Mouse (Mus musculus) frontal cortex, adult (tissue): ENCODE data around the gene 1700023F06Rik.
"Not testable (repeated sequence)": the region's sequence is repeated elsewhere in the genome, so short reads cannot be mapped to it uniquely, and the experiment has no call there.

ENCODE experiments used
- ATAC-seq: cut with Nextera tagmentation; 2 replicates; pipeline ENCODE4 v1.9.2; 2017; ENCODE audit warnings: mild to moderate bottlenecking, moderate library complexity, mixed read lengths; ENCODE audit not compliant: low TSS enrichment

The 1700023F06Rik gene

DNA sequence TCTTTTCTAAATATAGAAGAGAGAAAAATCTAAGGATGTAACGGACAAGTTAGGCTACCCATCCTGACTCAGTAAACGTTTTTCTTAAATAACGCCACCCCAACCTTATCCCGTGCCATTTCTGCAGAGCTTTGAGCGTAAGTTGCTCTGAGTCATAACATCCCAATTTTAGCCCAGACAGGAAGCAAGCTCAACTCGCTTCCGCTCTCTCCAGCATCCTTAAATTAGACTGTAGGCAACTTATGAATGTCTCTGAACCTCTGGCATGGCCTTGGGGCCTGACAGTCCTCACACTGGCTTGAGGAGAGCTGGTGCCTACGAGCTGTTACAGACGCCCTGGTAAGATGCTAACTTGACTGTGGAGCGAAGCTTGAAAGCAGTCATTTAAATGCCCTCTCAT, 15.1 kb upstream of the 1700023F06Rik start:
- peak; percentile 72; the same call in 1 of the 2 replicates for ATAC-seq

DNA sequence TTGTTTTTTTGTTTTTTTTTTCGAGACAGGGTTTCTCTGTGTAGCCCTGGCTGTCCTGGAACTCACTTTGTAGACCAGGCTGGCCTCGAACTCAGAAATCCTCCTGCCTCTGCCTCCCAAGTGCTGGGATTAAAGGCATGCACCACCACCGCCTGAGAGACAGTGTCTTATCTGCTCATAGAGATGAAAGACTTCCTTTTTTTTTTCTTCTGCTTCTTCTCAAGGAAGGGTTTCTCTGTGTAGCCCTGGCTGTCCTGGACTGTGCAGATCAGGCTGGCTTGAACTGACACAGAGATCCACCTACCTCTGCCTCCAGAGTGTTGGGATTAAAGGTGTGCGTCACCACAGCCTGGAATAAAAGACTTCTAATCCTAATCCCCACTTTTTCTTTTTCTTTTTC, 14.4 kb upstream of the 1700023F06Rik start:
- not testable (repeated sequence) for ATAC-seq

DNA sequence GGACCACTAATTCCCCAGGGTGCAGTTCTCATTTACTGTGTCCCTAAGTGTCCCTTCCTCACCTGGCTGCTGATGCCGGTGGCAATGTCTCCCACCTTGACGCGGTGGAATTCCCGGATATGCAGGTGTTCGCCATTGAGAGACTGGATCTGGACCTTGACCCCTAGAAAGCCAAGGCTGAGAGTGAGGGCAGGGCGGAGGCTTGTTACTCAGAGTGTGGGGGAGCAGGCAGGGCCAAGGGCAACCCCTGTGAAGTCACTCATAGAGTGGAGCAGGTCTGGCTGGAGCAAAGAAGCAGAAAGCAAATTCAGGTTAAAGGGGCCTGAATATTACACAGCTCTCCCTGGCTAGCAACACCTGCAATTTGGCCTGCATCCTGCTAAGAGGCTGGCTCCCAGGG, 13.1 kb upstream of the 1700023F06Rik start:
- no peak for ATAC-seq

DNA sequence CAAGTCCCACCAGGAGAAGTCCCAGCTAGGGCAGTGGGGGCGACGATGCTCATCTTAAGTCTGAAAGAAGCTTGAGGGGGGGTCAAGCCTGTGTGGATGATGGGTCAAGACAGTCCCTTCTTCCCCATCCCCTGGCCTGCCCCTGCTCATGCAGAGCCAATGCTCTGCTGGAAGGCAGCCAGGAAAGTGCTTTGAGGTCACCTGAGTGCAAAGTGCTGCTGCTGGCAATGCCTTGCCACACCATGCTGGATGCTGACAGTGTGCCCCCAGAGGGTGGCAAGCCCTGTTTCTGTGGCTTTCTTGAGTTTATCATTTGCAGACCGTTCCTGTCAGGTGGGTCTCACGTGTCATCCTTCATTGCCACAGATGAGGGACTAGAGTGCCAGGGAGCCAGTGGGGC, 11.6 kb upstream of the 1700023F06Rik start:
- ATAC-seq, result no peak

DNA sequence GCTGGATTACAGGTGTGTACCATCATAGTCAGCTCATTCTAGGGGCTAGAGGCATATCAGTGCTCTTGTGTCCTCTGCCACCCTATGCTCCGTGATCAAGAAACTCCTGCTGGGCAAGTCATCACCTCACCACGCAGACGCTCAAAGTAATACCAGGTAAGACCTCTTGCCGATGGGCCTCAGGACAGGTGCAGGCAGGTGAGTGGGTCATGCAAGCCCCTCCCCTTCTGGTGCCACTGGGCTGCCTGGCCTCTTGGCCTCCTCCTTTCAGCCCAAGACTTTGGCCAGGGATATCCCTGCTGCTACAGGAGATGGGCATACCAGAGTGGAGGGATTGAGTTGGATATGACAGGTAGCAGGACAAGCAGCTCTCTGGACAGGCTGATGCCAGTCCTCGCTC, 10.9 kb upstream of the 1700023F06Rik start:
- ATAC-seq, result no peak

DNA sequence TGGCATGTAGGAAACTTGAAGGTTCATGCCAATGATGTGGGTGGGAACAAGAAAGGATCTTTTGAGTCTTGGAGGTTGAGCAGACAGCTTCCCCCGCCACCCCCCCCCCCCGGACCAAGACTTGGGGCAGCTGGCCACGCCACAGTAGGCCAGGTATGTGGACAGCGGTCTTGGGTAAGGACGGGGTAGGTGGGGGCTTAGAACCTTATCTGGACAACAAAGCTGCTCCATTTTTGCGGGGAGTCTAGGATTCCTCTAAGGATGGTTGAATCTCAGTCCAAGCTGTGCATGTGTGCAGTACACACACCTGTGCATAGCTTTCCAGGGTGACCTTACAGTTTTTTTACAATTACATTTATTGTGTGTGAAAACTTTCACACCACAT, 10.2 kb upstream of the 1700023F06Rik start:
- no peak for ATAC-seq

DNA sequence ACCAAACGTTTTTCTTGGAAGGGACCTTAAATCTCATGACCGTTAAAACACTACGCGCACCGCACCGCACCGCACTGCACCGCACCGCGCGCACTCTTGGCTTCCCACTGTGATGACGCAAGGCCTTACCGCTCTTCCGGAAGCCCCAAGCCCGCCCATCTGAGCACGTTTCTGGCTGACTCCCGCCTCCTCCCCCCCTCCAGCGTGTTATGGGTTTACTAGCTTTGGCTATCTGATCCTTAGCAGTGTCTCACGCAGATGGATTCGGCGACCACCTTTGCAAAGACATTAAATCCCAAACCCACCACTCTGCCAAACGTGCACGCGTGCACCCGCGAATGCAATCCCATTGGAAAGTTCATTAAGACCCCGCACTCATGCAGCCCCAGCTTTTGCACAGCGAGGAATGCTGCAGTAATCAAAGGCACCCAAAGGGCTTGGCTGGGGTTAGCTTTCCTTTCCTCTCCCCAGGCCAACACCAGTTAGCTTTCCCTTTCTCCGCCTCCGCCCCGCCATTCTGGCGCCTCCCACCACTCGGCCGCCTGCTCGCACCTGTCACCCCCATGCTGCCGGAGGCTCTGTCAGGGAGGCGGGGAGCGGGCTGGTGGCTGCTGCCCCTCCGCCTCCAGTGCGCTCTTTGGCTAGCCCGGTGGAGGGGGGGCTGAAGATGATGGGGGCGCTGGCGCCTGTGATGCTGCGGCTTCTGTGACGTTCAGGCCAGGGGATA, 9.6 kb upstream of the 1700023F06Rik start, which contains the start of gene Spata32:
Spata32 (minus strand) TSS at position 643 of the 727 bp plus-strand sequence.
- ATAC-seq, result peak; percentile 76

DNA sequence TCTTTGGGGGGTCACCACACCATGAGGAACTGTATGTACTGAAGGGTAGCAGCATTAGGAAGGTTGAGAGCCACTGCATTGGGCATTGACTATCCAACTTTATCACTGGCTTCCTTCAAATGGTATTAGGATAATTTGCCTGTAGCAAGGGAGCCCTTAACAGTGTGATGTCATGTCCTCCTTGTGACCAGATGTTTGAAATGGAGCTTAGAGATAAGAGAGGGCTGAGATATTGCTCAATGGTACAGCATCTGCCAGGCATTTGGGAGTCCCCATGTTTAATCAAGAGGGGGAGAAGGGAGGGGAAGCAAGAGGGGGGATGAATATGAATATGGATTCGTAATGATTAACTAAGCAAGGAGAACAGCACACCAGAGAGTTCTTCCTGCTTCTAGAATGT, 7.0 kb upstream of the 1700023F06Rik start:
- ATAC-seq, result no peak

DNA sequence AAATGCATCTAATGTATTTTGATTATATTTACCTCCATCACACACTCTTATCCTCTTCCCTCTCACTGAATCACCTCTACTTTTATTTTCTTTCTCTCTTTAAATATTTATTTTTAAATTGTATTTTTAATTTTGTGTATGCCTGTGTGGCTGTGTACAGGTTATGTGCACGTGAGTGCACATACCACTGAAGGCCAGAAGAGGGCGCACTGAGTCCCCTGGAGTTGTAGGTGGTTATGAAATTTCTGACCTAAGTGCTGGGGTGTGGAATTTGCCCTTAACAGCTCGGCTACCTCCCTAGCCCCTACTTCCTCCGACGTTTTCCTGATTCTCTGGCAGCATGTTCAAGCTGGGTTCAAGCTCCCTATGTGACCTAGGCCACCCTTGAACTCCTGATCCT, 5.4 kb upstream of the 1700023F06Rik start:
- ATAC-seq, result no peak

DNA sequence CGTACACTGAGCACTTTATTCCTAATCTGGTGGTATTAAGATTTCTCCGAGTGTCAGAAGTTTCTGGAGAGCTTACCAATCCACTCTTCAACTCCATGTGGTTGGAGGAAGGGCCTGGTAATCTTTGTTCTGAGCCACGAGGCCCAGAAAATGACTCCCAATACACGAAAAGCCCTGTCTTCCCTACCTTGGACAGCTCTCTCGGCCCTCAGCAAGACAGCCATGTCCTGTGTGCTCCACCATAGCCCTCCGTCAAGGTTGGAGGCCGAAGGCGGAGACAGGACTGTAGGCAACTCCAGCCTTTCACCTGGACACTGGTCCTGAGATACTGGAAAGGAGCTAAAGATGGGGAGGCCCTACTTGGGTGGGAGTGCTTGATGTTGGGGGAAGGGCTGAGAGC, 1.9 kb upstream of the 1700023F06Rik start:
- no peak for ATAC-seq

DNA sequence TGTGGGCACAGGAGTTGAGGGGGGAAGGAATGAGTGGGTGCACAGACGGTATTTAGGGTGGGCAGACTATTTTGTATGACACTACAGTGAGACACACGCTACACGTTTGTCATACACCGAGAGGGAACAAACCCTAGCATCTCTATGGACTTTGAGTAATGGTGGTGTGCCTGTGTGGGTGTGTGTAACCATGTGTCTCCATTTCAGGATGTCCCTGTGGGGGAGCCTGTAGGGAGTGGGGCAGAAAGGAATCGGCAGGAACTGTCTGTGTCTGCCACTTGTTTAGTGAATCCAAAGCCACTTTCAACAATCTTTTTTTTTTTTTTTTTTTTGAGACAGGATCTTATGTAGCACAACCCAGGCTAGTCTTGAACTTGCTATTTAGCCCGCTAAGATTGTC, 2.2 kb downstream of the 1700023F06Rik start:
- ATAC-seq, result peak; percentile 69; the same call in 1 of the 2 replicates

DNA sequence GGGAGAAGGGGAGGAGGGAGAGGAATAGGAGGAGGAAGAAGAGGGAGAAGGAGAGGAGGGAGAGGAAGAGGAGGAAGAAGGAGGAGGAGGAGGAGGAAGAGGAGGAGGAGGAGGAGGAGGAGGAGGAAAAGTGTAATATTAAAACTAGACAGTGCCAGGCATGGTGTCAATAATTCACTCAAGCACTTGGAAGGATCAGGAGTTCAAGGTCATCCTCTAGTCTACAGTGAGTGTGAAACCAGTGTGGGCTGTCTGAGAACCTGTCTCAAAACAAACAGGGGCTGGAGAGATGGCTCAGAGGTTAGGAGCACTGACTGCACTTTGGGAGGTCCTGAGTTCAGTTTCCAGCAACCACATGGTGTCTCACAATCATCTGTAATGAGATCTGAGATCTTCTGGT, 6.0 kb downstream of the 1700023F06Rik start:
- no peak for ATAC-seq

DNA sequence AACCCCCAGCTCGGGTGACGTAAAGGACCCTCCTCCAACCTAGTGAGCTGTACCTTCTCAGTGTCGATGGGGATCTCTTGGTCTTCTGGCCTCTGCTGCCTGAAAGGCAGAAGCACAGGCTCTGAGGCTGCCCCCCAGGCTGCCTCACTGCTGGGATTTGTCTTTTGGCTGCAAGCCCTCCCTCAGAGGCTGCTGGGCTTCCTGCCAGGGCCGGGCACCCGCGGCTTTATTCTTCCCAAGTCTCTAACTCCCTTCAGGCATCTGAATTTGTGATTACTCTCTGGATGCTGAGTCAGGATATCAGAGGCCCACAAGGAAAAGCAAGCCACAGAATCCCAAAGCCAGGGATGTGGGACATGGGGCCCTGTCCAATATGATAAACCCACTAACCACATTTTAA, 6.7 kb downstream of the 1700023F06Rik start:
- ATAC-seq, result peak; percentile 15; the same call in 1 of the 2 replicates

DNA sequence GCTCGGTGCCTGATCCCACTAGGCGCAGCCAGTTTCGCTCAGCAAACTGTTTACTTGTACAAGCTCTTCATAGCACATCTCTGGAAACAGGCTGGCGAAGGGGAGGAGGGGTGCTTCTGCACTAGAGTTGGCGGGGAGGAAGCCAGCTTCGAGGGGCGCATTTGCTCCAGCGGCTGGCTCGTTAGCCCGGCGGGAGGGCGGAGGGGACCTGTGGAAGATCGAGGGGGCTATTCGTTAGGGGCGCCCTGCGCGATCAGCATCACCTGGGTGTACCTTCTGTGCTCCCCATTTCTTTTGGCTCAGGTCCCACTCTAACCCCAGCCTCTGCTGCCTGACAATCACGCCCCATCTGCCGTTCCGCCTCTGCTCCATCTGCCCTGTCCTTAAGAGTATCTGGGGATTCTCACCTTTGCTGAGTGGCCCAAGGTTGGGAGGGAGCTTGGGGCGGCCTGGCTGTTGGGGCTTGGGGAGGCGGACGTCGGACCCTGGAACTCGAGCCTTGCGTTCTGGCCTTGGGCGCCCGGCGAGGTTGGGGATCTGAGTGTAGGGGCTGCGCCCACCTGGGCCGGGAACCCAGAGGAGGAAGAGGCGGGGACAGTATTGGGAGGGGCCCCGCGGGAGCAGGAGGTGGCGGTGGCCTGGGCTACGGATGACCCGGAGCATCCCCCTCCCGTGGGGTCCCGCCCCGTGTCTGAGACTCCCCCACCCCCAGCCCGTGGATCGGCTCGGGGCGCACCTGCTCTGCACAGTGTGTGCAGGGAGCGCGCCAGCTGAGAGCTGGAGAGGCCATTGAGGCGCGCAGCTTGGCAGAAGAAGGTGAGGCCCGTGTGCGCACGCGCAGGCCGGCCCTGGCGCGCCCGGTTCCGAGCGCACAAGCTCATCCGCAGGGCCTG, 9.2 kb downstream of the 1700023F06Rik start:
- peak; percentile 21 for ATAC-seq

DNA sequence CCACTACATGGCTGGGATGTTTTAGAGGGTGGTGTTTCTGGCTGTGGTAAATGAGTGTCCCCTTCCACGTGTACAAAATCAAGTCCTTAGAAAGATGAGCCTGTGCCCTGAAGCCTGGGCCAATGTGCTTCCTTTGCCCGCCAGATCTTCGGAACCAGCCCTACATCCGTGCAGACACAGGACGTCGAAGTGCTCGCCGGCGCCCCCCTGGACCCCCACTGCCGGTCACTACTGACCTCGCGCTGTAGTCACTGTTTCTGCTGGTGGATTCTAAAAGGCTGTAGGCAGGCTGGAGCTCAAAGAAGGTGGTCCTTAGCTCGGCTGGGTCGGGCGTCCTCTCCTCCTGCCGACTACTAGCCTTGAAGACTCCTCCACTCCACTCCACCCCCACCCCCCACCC, 10.0 kb downstream of the 1700023F06Rik start:
- no peak for ATAC-seq

DNA sequence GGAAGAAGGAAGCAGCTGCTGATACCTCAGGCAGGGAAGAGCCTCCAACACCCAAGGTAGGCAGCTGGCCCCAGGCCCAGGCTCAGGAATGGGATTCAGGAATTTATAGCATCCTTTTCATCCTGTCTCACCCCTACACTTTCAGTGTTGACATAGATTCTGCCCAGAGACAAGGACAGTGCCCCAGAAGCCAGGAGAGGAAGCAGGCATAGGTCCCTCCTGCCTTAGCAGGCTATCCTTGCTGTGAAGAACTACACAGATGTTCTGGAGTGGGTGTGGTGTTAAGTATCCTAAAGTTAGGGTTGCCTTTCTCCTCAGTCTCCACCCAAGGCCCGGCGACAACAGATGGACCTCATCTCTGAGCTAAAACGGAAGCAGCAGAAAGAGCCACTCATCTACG, 11.0 kb downstream of the 1700023F06Rik start:
- ATAC-seq, result peak; percentile 36; the same call in 1 of the 2 replicates

DNA sequence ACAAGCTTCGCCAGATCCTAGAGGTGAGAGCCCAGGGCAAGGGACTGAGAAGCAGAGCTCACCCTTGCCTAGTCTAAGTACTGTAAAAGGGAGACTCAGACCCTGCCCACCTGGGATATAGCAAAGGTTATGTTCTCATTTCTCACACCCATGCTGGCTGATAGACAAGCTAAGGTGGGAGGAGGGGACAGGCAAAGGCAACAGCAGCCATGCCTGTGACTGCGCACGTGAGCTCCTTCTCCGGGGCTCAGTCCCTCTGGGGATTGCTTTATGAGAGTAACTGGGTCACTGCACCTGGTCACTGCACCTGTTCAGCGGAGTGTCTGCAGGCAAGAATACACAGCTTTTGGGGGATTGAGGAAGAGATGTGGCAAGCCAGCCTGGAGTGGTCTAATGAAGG, 12.7 kb downstream of the 1700023F06Rik start:
- no peak for ATAC-seq

DNA sequence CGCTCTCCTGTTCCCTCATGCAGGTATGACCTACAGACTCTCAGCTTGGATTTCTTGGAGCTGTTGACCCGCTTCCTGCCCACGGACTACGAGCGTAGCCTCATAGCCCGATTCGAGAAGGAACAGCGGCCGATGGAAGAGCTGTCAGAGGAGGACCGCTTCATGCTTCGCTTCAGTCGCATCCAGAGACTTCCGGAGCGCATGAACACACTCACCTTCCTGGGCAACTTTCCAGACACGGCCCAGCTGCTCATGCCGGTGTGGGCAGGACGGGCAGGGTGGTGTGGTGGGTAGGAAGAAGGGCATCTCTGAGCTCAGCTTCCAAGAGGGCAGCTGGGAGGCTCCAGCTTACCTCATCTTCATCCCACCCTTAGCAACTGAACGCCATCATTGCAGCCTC, 13.1 kb downstream of the 1700023F06Rik start:
- ATAC-seq, result no peak

DNA sequence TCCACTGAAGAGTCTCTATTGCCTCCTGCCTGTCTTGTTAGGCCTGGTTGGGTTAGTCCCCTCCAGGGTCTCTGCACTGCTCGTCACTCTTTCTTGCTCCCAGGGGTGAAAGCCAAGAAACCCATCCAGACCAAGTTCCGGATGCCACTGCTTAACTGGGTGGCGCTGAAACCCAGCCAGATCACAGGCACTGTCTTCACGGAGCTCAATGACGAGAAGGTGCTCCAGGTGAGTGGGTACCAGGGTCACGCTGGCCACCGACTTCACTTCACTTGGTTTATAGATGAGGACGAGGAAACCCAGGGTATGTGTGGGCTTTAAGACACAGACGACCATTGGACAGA, 14.6 kb downstream of the 1700023F06Rik start:
- ATAC-seq, result no peak

DNA sequence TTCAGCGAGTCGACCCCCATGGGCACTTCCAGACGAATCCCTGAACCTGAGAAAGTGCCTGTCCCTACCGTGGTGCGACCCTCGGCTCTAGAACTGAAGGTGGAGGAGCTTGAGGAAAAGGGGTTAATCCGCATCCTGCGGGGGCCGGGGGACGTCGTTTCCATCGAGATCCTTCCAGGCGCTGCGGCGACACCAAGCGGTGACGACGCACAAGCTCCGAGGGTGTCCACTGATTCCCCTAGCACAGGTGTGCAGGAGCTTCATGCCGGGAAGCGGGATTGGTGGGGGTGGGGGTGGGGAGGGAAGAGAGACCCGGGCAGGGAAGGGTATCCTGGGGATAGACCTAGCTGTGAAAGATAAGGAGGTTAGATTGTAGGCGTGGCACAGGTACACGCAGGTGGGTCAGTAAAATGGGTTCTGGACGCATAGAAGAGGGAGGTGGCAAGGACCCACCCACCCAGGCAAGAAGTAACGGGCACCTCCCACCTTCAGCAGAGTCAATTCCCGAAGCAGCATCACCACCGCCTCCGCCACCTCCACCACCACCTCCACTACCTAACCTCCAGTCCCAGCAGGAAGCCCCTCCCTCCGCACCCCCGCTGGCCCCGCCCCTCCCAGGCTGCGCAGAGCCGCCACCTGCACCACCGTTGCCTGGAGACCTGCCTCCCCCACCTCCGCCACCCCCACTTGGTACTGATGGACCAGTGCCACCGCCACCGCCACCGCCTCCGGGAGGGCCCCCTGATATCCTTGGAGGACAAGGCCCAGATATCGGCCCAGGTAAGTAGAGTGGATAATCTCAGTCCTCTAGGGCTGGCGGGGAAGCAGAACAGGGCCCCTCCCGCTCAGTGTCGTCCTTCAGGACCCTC, 15.2 kb downstream of the 1700023F06Rik start:
- peak; percentile 22; the same call in 1 of the 2 replicates for ATAC-seq

DNA sequence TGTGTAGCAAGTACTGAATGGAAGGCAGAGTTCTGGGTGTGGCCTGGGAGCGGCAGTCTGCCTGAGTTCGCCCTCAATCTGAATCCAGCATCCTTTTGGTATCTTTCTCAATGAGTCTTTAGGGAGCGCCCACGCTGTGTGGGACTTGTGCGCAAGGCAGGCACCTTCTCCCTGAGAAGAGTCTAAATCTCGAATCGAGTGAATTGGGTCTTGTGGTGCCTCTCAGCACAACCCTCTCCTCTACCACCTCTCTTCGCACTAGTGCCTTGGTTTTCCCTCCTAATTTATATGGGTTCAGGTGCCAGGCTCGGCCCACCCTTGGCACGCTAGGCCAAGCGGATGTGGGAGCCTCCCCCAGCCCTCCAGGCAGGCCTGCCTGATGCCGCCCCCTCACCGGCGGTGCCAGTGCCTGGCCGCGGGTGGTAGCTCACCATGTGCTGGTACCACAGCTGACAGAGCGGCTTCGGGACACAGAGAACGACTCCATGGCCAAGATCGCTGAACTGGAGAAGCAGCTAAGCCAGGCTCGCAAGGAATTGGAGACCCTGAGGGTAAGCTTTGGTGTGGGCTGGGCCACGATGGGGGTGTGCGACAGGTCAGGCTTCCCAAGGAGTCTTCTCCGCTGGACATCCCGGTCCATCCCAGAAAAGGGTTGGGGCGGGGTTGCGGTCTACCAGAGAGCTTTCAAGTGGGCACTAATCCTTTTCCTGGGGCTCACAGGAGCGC, 16.0 kb downstream of the 1700023F06Rik start:
- ATAC-seq, result peak; percentile 53
